Mouse (Mus musculus) CD4-positive, CD25-positive, alpha-beta regulatory T cell, adult 4 months (primary cell): ENCODE results near the gene Otogl. TPM values are rescaled to one million over a fixed set of nuclear protein-coding genes. Genes with fewer than 3 reads are reported as not detected.

Experiments
- polyA plus RNA-seq, 2 experiments: library from polyadenylated mRNA; unstranded; fragments of 100-300 nt; shearing (Covaris generic); gene quantifications; one replicate each; pipeline ENCODE4 v1.2.1; 2017

The Otogl gene
- polyA plus RNA-seq, 2 experiments from 2014 or later, result not detected

Other genes starting within 250 kb of the Otogl start
- not detected for gene Ptprq, start 192.1 kb downstream of the Otogl start, polyA plus RNA-seq